Mouse (Mus musculus) embryonic fibroblast, embryonic 13.5 days (primary cell): ENCODE measurements around the gene Grem2.

Source experiments
- CTCF ChIP-seq: IDR thresholded peaks from 2 replicates; pipeline ENCODE4 v1.5.1; 2011; ENCODE audit warnings: mild to moderate bottlenecking, control low read depth, low read length, moderate library complexity, borderline replicate concordance; ENCODE audit not compliant: insufficient read depth
- POLR2A ChIP-seq: IDR thresholded peaks from 2 replicates; pipeline ENCODE4 v1.6.1; 2011; ENCODE audit warnings: low read depth, mild to moderate bottlenecking, control low read depth, low read length, moderate library complexity

DNA sequence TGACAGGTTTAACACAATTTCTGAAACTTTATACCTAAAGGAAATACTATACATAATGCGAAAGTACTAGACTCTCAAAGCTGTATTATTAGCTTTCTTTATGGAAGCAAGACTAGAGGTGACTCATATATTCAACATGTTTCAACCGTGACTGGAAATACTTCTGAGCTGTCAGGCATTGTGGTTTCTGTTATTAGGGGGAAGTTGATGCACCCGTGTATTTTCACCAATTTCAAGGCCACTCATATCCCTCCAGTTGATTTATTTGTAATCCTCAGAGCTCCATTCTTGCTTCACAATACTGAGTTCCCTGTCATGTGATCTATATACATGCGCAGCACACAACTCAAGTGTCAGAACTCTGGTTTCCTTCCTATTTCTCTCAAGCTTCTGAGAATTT is 46.4 kb downstream of the Grem2 start:
- TF ChIP-seq POLR2A (no peak), CTCF (no peak)
